26 mouse cellular contexts compared by ENCODE assay signal in genomic region chr7:73856908-73857307, GRCm38 (mm10).
DNase-seq lines count a peak whose midpoint lies in the region; ATAC-seq and TF ChIP-seq lines count a peak whose summit lies in the region.
"Had no signal": no experiment of that assay in that cellular context is flagged by ENCODE, and none has a peak within 500 bp of the region (broad histone marks: within the 10 kb centered on the region; RNA-seq: fewer than 3 reads in every experiment).

No protein-coding gene starts in this region.

- WGBS in forebrain, embryonic 14.5 days, result 18% methylated on average over 6 of the region's 6 CpGs
- WGBS in forebrain, embryonic 16.5 days, result 27% methylated on average over 6 of the region's 6 CpGs
- WGBS in midbrain, embryonic 14.5 days, result 61% methylated on average over 6 of the region's 6 CpGs
- 52% methylated on average over 6 of the region's 6 CpGs for WGBS in midbrain, postnatal 0 days

- no peaks in the 10 kb centered on the region for H3K4me1 ChIP-seq in forebrain, embryonic 14.5 days (ENCODE audit: control insufficient read depth, insufficient read depth, low read length)
- no peaks in the 10 kb centered on the region for H3K4me1 ChIP-seq in forebrain, embryonic 16.5 days (replicated peaks; ENCODE audit: control insufficient read depth, insufficient read depth, low read length)
- no peaks in the 10 kb centered on the region for H3K4me1 ChIP-seq in midbrain, embryonic 14.5 days (ENCODE audit: control insufficient read depth, insufficient read depth, low read length)
- no peaks in the 10 kb centered on the region for H3K4me1 ChIP-seq in midbrain, postnatal 0 days (ENCODE audit: insufficient read depth, low read length)
- H3K4me1 ChIP-seq: embryonic facial prominence, embryonic 13.5 days; embryonic facial prominence, embryonic 15.5 days; forebrain, embryonic 10.5 days; forebrain, embryonic 15.5 days had no signal

- H3K36me3 ChIP-seq in forebrain, embryonic 14.5 days (ENCODE audit: control insufficient read depth, insufficient read depth, low read length), result no peaks in the 10 kb centered on the region
- no peaks in the 10 kb centered on the region for H3K36me3 ChIP-seq in forebrain, embryonic 16.5 days (ENCODE audit: control insufficient read depth, insufficient read depth)
- H3K36me3 ChIP-seq in midbrain, embryonic 14.5 days (ENCODE audit: control insufficient read depth, insufficient read depth, low read length), result no peaks in the 10 kb centered on the region
- H3K36me3 ChIP-seq in midbrain, postnatal 0 days (ENCODE audit: insufficient read depth, low read length), result no peaks in the 10 kb centered on the region
- H3K36me3 ChIP-seq: embryonic facial prominence, embryonic 13.5 days; embryonic facial prominence, embryonic 15.5 days; forebrain, embryonic 10.5 days; forebrain, embryonic 12.5 days; forebrain, embryonic 15.5 days; G1E had no signal

- ATAC-seq in forebrain, embryonic 14.5 days, result peak; percentile 50; the same call in 1 of the 2 replicates
- no peak for ATAC-seq in forebrain, embryonic 16.5 days
- no peak for ATAC-seq in midbrain, embryonic 14.5 days (ENCODE audit: low FRiP score, low TSS enrichment)
- ATAC-seq in midbrain, postnatal 0 days (ENCODE audit: low FRiP score), result no peak
- ATAC-seq: activated CD4-positive, CD25-positive, alpha-beta regulatory T cell, adult 4 months; CD4-positive, CD25-positive, alpha-beta regulatory T cell, adult 4 months; forebrain, embryonic 15.5 days; Patski had no signal

- no peak overlapping the region for H3K27ac ChIP-seq in forebrain, embryonic 14.5 days (ENCODE audit: low read depth, low read length)
- H3K27ac ChIP-seq in forebrain, embryonic 16.5 days (ENCODE audit: low read length), result no peak overlapping the region
- H3K27ac ChIP-seq in midbrain, embryonic 14.5 days (replicated peaks; ENCODE audit: low read depth, low read length), result no peak overlapping the region
- H3K27ac ChIP-seq in midbrain, postnatal 0 days (ENCODE audit: low read depth, low read length), result no peak overlapping the region
- H3K27ac ChIP-seq: embryonic facial prominence, embryonic 13.5 days; embryonic facial prominence, embryonic 15.5 days; forebrain, embryonic 10.5 days; forebrain, embryonic 12.5 days; forebrain, embryonic 15.5 days had no signal

- H3K4me3 ChIP-seq in forebrain, embryonic 14.5 days (ENCODE audit: low read depth, low read length), result no peak overlapping the region
- no peak overlapping the region for H3K4me3 ChIP-seq in forebrain, embryonic 16.5 days (replicated peaks; ENCODE audit: low read length)
- H3K4me3 ChIP-seq in midbrain, embryonic 14.5 days (replicated peaks; ENCODE audit: low read depth, low read length), result no peak overlapping the region
- no peak overlapping the region for H3K4me3 ChIP-seq in midbrain, postnatal 0 days (ENCODE audit: low read depth, low read length)
- H3K4me3 ChIP-seq: embryonic facial prominence, embryonic 13.5 days; embryonic facial prominence, embryonic 15.5 days; erythroblast, embryonic 14.5 days; forebrain, embryonic 10.5 days; forebrain, embryonic 12.5 days; forebrain, embryonic 15.5 days had no signal

- peak; percentile 33 for DNase-seq in forebrain, embryonic 14.5 days (ENCODE audit: low spot score)
- DNase-seq in midbrain, embryonic 14.5 days, result peak; percentile 4
- no peak for DNase-seq in midbrain, postnatal 0 days (ENCODE audit: low spot score)
- DNase-seq in brain, embryonic 14.5 days (ENCODE audit: low read depth), result peak; percentile 61
- DNase-seq: adrenal gland, adult 8-10 months; adrenal gland, postnatal 14 days; adrenal gland, postnatal 36 days; B cell, adult 2 months; cerebellum, adult 11 months; cerebellum, adult 18-20 months; cerebellum, adult 8-10 months; cerebellum, adult 9-11 months; cerebellum, postnatal 14 days; cerebellum, postnatal 36 days; embryo, embryonic 11 days had no signal

- TF ChIP-seq CTCF in midbrain, postnatal 0 days (IDR thresholded peaks at IDR 0.05), result no peak
- TF ChIP-seq CTCF in brain, embryonic 14.5 days (IDR thresholded peaks at IDR 0.05; ENCODE audit: borderline replicate concordance, extremely low read depth, insufficient read depth, insufficient read length), result no peak

- no peaks in the 10 kb centered on the region for H3K27me3 ChIP-seq in forebrain, embryonic 14.5 days (replicated peaks; ENCODE audit: control insufficient read depth, insufficient read depth, low read length)
- no peaks in the 10 kb centered on the region for H3K27me3 ChIP-seq in forebrain, embryonic 16.5 days (replicated peaks; ENCODE audit: control insufficient read depth, insufficient read depth, low read length)
- H3K27me3 ChIP-seq in midbrain, embryonic 14.5 days (ENCODE audit: control insufficient read depth, insufficient read depth, low read length), result no peaks in the 10 kb centered on the region
- no peaks in the 10 kb centered on the region for H3K27me3 ChIP-seq in midbrain, postnatal 0 days (ENCODE audit: insufficient read depth, low read length)
- H3K27me3 ChIP-seq: embryonic facial prominence, embryonic 13.5 days; embryonic facial prominence, embryonic 15.5 days; forebrain, embryonic 15.5 days; Patski had no signal

- 0 out of 2 replicates have a peak, but pooled peaks cover 3% of the 10 kb centered on the region for H3K9me3 ChIP-seq in forebrain, embryonic 14.5 days (replicated peaks; ENCODE audit: control insufficient read depth, low read length)
- no peaks in the 10 kb centered on the region for H3K9me3 ChIP-seq in forebrain, embryonic 16.5 days (ENCODE audit: control insufficient read depth, low read length)
- peaks cover 5% of the 10 kb centered on the region for H3K9me3 ChIP-seq in midbrain, embryonic 14.5 days (ENCODE audit: control insufficient read depth, low read length)
- no peaks in the 10 kb centered on the region for H3K9me3 ChIP-seq in midbrain, postnatal 0 days (ENCODE audit: low read length)
- H3K9me3 ChIP-seq: embryonic facial prominence, embryonic 15.5 days; forebrain, embryonic 12.5 days; G1E had no signal

- TF ChIP-seq POLR2A in brain, embryonic 14.5 days (IDR thresholded peaks at IDR 0.05; ENCODE audit: borderline replicate concordance, extremely low read depth, insufficient read depth, insufficient read length, poor library complexity, severe bottlenecking), result no peak

- H3K4me2 ChIP-seq in forebrain, embryonic 14.5 days (ENCODE audit: low read length), result no peak overlapping the region
- no peak overlapping the region for H3K4me2 ChIP-seq in forebrain, embryonic 16.5 days (ENCODE audit: low read length)
- H3K4me2 ChIP-seq in midbrain, embryonic 14.5 days (ENCODE audit: low read length), result no peak overlapping the region
- H3K4me2 ChIP-seq in midbrain, postnatal 0 days (ENCODE audit: low read depth, low read length, poor library complexity, severe bottlenecking), result no peak overlapping the region
- H3K4me2 ChIP-seq: embryonic facial prominence, embryonic 13.5 days; embryonic facial prominence, embryonic 15.5 days; forebrain, embryonic 12.5 days; forebrain, embryonic 15.5 days had no signal

- no peak overlapping the region for H3K9ac ChIP-seq in forebrain, embryonic 14.5 days (ENCODE audit: low read length)
- H3K9ac ChIP-seq in forebrain, embryonic 16.5 days (replicated peaks; ENCODE audit: low read depth, low read length), result no peak overlapping the region
- no peak overlapping the region for H3K9ac ChIP-seq in midbrain, embryonic 14.5 days (replicated peaks; ENCODE audit: low read length)
- H3K9ac ChIP-seq in midbrain, postnatal 0 days (replicated peaks; ENCODE audit: low read length, poor library complexity, severe bottlenecking), result no peak overlapping the region
- H3K9ac ChIP-seq: embryonic facial prominence, embryonic 13.5 days; embryonic facial prominence, embryonic 15.5 days; forebrain, embryonic 12.5 days; forebrain, embryonic 15.5 days had no signal
